Mouse (Mus musculus) lung, embryonic 14.5 days (tissue): ENCODE results near the gene Racgap1. TPM values are rescaled to one million over a fixed set of nuclear protein-coding genes. Genes with fewer than 3 reads are reported as not detected.
A peak's percentile ranks its signal among the peaks of the same experiment; 100 is the strongest.

ENCODE experiments used
- ATAC-seq: fragments of 200-750 bp; cut with Nextera tagmentation; 2 replicates; pipeline ENCODE4 v1.8.0; 2017; ENCODE audit warnings: mild to moderate bottlenecking, moderate TSS enrichment, moderate library complexity; ENCODE audit not compliant: insufficient read depth
- DNase-seq: peaks from one replicate; pipeline ENCODE4 v3.0.0-alpha.2; 2015
- H3K27ac ChIP-seq: fragments of 300-500 bp; sonication (generic); 2 replicates; pipeline ENCODE4 v1.5.1; 2014; ENCODE audit warnings: low read depth, mild to moderate bottlenecking, moderate library complexity
- H3K27me3 ChIP-seq: fragments of 300-500 bp; sonication (generic); 2 replicates; pipeline ENCODE4 v1.6.1; 2014; ENCODE audit warnings: low read length, control low read depth; ENCODE audit not compliant: insufficient read depth
- H3K36me3 ChIP-seq: fragments of 300-500 bp; sonication (generic); 2 replicates; pipeline ENCODE4 v1.6.1; 2014; ENCODE audit warnings: control low read depth; ENCODE audit not compliant: insufficient read depth
- H3K4me1 ChIP-seq: fragments of 300-500 bp; sonication (generic); 2 replicates; pipeline ENCODE4 v1.6.1; 2014; ENCODE audit warnings: antibody characterized with exemption, control low read depth; ENCODE audit not compliant: insufficient read depth
- H3K4me2 ChIP-seq: fragments of 300-500 bp; sonication (generic); 2 replicates; pipeline ENCODE4 v1.6.1; 2014; ENCODE audit warnings: mild to moderate bottlenecking
- H3K4me3 ChIP-seq: fragments of 300-500 bp; sonication (generic); 2 replicates; pipeline ENCODE4 v1.5.1; 2014; ENCODE audit warnings: low read depth, low read length
- H3K9ac ChIP-seq: fragments of 300-500 bp; sonication (generic); 2 replicates; pipeline ENCODE4 v1.6.1; 2014
- H3K9me3 ChIP-seq: fragments of 300-500 bp; sonication (generic); 2 replicates; pipeline ENCODE4 v1.6.1; 2016; ENCODE audit warnings: low read depth, low read length, control low read depth
- CTCF ChIP-seq: IDR thresholded peaks from 2 replicates; pipeline ENCODE4 v1.5.1; 2016; ENCODE audit warnings: antibody characterized with exemption, low read depth
- WGBS: fragments of 180-500 bp; shearing (Covaris S2); extraction: QIAGEN DNeasy Blood & Tissue Kit; methylation state at CpG from one replicate; pipeline ENCODE4 v1.1.7; 2014; 5-methylcytosine and 5-hydroxymethylcytosine counted together
- polyA plus RNA-seq: library from polyadenylated mRNA; unstranded; fragments of >200 nt; fragmentation: Nextera tagmentation; extraction: Ambion mirVana; gene quantifications from 2 replicates; pipeline ENCODE4 v1.2.1, GENCODE M21; 2014

Racgap1 gene
- polyA plus RNA-seq, 1 experiment from 2014 or later, result 153 TPM

DNA sequence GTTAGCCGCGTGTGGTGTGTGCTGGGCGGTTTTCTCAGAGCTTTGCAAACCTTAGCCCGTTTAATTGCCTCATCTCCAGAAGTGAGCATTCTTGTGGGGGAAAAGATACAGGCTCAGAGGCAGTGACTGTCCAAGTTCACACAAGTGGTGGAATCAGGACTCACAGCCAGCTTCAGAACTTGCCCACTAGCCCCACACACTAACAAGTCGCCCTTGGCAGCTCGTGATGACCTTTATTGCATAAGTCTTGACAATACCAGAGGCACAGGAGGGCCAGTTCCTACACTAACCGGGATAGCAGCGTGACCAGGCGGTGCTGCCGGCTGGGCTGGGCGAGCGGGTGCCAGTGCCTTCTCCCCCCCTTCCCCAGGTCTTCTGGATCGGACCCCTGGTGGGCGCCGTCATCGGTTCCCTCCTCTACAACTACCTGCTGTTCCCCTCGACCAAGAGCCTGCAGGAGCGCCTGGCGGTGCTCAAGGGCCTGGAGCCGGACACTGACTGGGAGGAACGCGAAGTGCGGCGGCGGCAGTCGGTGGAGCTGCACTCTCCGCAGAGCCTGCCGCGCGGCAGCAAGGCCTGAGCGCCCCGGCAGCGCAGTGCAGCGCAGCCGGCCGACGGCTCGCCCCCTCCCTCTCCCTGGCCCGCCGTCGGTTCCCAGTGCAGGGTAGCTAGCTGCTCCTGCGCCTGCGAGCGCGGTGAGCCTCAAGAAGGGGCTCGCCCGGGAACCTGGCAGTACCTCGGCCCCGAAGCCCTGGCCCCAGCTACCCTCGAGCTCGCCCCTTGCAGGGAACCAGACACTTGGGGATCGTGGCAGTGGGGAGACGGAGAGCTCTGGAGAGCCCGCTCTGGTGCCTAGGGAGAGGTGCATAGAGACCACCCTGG lies 67.8 kb downstream of the Racgap1 start:
- H3K4me3 ChIP-seq, result peak overlapping the region; percentile 29
- WGBS, result 3% methylated on average over 51 of the region's 54 CpGs
- H3K9ac ChIP-seq, result peak overlapping the region; percentile 24; the same call in 1 of the 2 replicates
- DNase-seq (peak; percentile 75), ATAC-seq (0 out of 2 replicates have a peak, but pooled peaks have one; percentile 29)
- H3K4me1 ChIP-seq, result 0 out of 2 replicates have a peak, but pooled peaks cover 3% of the 10 kb centered on the region
- TF ChIP-seq CTCF, result no peak
- H3K27me3 ChIP-seq, result peaks cover 84% of the 10 kb centered on the region
- H3K9me3 ChIP-seq, result no peaks in the 10 kb centered on the region
- H3K27ac ChIP-seq, result no peak overlapping the region
- H3K36me3 ChIP-seq, result no peaks in the 10 kb centered on the region
- H3K4me2 ChIP-seq, result peak overlapping the region; percentile 58

DNA sequence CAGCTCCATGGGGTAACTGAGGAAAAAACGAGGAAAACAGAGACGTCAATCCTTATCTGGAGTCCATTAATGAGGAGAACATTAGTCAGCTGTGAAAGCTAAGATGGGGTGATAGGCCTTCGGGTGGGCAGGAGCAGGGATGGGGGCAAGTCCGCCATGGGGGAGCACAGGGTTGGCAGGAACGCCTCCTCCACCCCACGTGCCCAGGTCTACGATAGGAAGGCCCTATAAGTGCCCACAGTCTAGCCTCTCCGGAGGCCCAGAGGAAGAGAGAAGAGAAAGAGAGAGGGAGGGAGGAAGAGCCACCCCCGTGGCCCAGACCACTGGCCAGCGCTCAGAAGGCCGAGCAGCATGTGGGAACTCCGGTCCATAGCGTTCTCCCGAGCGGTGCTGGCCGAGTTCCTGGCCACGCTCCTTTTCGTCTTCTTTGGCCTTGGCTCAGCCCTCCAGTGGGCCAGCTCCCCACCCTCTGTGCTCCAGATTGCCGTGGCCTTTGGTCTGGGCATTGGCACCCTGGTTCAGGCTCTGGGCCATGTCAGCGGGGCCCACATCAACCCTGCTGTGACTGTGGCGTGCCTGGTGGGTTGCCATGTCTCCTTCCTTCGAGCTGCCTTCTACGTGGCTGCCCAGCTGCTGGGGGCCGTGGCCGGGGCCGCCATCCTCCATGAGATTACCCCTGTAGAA lies 72.5 kb downstream of the Racgap1 start, which contains the start of gene Aqp2:
Aqp2 (plus strand) TSS at position 254 of the 684 bp plus-strand sequence.
- WGBS, result 75% methylated on average over 26 of the region's 26 CpGs
- no peak within 1 kb of the TSS for H3K4me2 ChIP-seq
- DNase-seq (no peak), ATAC-seq (no peak)
- H3K4me1 ChIP-seq, result 0 out of 2 replicates have a peak, but pooled peaks cover 1% of the 10 kb centered on the region
- no peaks in the 10 kb centered on the region for H3K9me3 ChIP-seq
- H3K9ac ChIP-seq, result no peak within 1 kb of the TSS
- H3K36me3 ChIP-seq, result no peaks in the 10 kb centered on the region
- no peak for TF ChIP-seq CTCF
- no peak within 1 kb of the TSS for H3K27ac ChIP-seq
- no peak within 1 kb of the TSS for H3K4me3 ChIP-seq
- peaks cover 54% of the 10 kb centered on the region for H3K27me3 ChIP-seq

Other genes starting within 250 kb of the Racgap1 start
- 11.0 and 14.4 TPM in 2 replicates for gene Nckap5l, start 193.9 kb downstream of the Racgap1 start, polyA plus RNA-seq
- 13.2 and 16.1 TPM in 2 replicates for gene Bcdin3d, start 176.9 kb downstream of the Racgap1 start, polyA plus RNA-seq
- gene Faim2, start 123.5 kb downstream of the Racgap1 start, polyA plus RNA-seq, result 1.4 and 1.5 TPM in 2 replicates
- gene Aqp2, start 72.6 kb downstream of the Racgap1 start, polyA plus RNA-seq, result not detected in 2 replicates
- gene Aqp5, start 60.9 kb downstream of the Racgap1 start, polyA plus RNA-seq, result 0.93 and 1.0 TPM in 2 replicates
- not detected in 2 replicates for gene Aqp6, start 50.3 kb downstream of the Racgap1 start, polyA plus RNA-seq
- gene Asic1, start 18.7 kb upstream of the Racgap1 start, polyA plus RNA-seq, result 0.54 and 0.83 TPM in 2 replicates
- gene Smarcd1, start 50.5 kb upstream of the Racgap1 start, polyA plus RNA-seq, result 52.5 and 63.5 TPM in 2 replicates
- not detected in 2 replicates for gene Gm17349, start 53.8 kb upstream of the Racgap1 start, polyA plus RNA-seq
- gene Gpd1, start 65.9 kb upstream of the Racgap1 start, polyA plus RNA-seq, result 0.31 and 0.58 TPM in 2 replicates
- gene Cox14, start 74.0 kb upstream of the Racgap1 start, polyA plus RNA-seq, result 135 and 145 TPM in 2 replicates
- 76.6 and 78.8 TPM in 2 replicates for gene Cers5, start 121.2 kb upstream of the Racgap1 start, polyA plus RNA-seq
- 41.1 and 42.8 TPM in 2 replicates for gene Lima1, start 223.8 kb upstream of the Racgap1 start, polyA plus RNA-seq